Mouse (Mus musculus): ENCODE results near the gene Arhgap4. TPM values are rescaled to one million over a fixed set of nuclear protein-coding genes. Genes with fewer than 3 reads are reported as not detected.

Arhgap4 gene
- polyA plus RNA-seq, 1 experiment from 2014 or later: 3.4 TPM

GRCm38 (mm10) chrX:73911156-73911555, 10.5 kb downstream of the Arhgap4 start:
- Histone ChIP-seq H3K4me3 (peak overlapping the region; percentile 24), H3K27ac (no peak overlapping the region), H3K9ac (no peak overlapping the region), H3K27me3 (peaks cover 13% of the 10 kb centered on the region), H3K4me2 (peak overlapping the region; percentile 53), H3K4me1 (no peaks in the 10 kb centered on the region), H3K9me3 (no peaks in the 10 kb centered on the region), H3K36me3 (no peaks in the 10 kb centered on the region)
- ATAC-seq (ENCODE audit: insufficient number of reproducible peaks, insufficient read depth, low FRiP score, low TSS enrichment, low read depth): no peak
- WGBS: 14% methylated on average over 24 of the region's 26 CpGs

GRCm38 (mm10) chrX:73910451-73910850, 11.2 kb downstream of the Arhgap4 start:
- H3K4me2 ChIP-seq: peak overlapping the region; percentile 53; the same call in 1 of the 2 replicates
- H3K4me3 ChIP-seq: peak overlapping the region; percentile 24; the same call in 1 of the 2 replicates
- ATAC-seq (ENCODE audit: insufficient number of reproducible peaks, insufficient read depth, low FRiP score, low TSS enrichment, low read depth): no peak

GRCm38 (mm10) chrX:73910049-73910448, 11.6 kb downstream of the Arhgap4 start:
- Histone ChIP-seq H3K9ac (no peak overlapping the region), H3K4me1 (no peaks in the 10 kb centered on the region), H3K27ac (no peak overlapping the region), H3K4me3 (no peak overlapping the region), H3K36me3 (no peaks in the 10 kb centered on the region), H3K27me3 (peaks cover 13% of the 10 kb centered on the region), H3K9me3 (no peaks in the 10 kb centered on the region), H3K4me2 (no peak overlapping the region)
- 83% methylated on average over 1 of the region's 1 CpGs for WGBS
- ATAC-seq (ENCODE audit: insufficient number of reproducible peaks, insufficient read depth, low FRiP score, low TSS enrichment, low read depth): no peak

More at GRCm38 (mm10) chrX:73910451-73910850, 11.2 kb downstream of the Arhgap4 start:
- Histone ChIP-seq H3K4me1 (no peaks in the 10 kb centered on the region), H3K27me3 (peaks cover 13% of the 10 kb centered on the region), H3K27ac (no peak overlapping the region), H3K9ac (no peak overlapping the region), H3K36me3 (no peaks in the 10 kb centered on the region), H3K9me3 (no peaks in the 10 kb centered on the region)

GRCm38 (mm10) chrX:73897959-73898358, 23.7 kb downstream of the Arhgap4 start:
- no peak for ATAC-seq (ENCODE audit: insufficient number of reproducible peaks, insufficient read depth, low FRiP score, low TSS enrichment, low read depth)
- no peak overlapping the region for H3K4me3 ChIP-seq
- no peaks in the 10 kb centered on the region for H3K27me3 ChIP-seq
- 72% methylated on average over 3 of the region's 3 CpGs for WGBS
- no peak overlapping the region for H3K4me2 ChIP-seq
- H3K4me1 ChIP-seq: no peaks in the 10 kb centered on the region
- no peaks in the 10 kb centered on the region for H3K9me3 ChIP-seq
- no peaks in the 10 kb centered on the region for H3K36me3 ChIP-seq
- no peak overlapping the region for H3K9ac ChIP-seq
- no peak overlapping the region for H3K27ac ChIP-seq

- Histone ChIP-seq H3K9ac (no peak within 1 kb of the TSS), H3K4me1 (no peaks in the 10 kb centered on the region), H3K27me3 (no peaks in the 10 kb centered on the region), H3K27ac (no peak within 1 kb of the TSS), H3K4me3 (no peak within 1 kb of the TSS), H3K4me2 (no peak within 1 kb of the TSS), H3K9me3 (no peaks in the 10 kb centered on the region), H3K36me3 (no peaks in the 10 kb centered on the region)
- WGBS: 23% methylated on average over 2 of the region's 2 CpGs
- ATAC-seq (ENCODE audit: insufficient number of reproducible peaks, insufficient read depth, low FRiP score, low TSS enrichment, low read depth): no peak
These were observed 26.0 kb downstream of the Arhgap4 start, which contains the start of gene L1cam for GRCm38 (mm10) chrX:73895719-73896118. L1cam (minus strand) TSS chrX:73896105.

GRCm38 (mm10) chrX:73892833-73893232, 28.8 kb downstream of the Arhgap4 start:
- Histone ChIP-seq H3K4me1 (no peaks in the 10 kb centered on the region), H3K9me3 (no peaks in the 10 kb centered on the region), H3K27me3 (no peaks in the 10 kb centered on the region), H3K9ac (no peak overlapping the region), H3K4me3 (no peak overlapping the region), H3K27ac (no peak overlapping the region), H3K4me2 (no peak overlapping the region), H3K36me3 (no peaks in the 10 kb centered on the region)
- ATAC-seq (ENCODE audit: insufficient number of reproducible peaks, insufficient read depth, low FRiP score, low TSS enrichment, low read depth): no peak
- 91% methylated on average over 14 of the region's 14 CpGs for WGBS

- H3K9me3 ChIP-seq: no peaks in the 10 kb centered on the region
- no peaks in the 10 kb centered on the region for H3K4me1 ChIP-seq
- H3K4me2 ChIP-seq: no peak within 1 kb of the TSS
- no peak within 1 kb of the TSS for H3K9ac ChIP-seq
- 68% methylated on average over 6 of the region's 6 CpGs for WGBS
- H3K4me3 ChIP-seq: no peak within 1 kb of the TSS
- no peaks in the 10 kb centered on the region for H3K27me3 ChIP-seq
- no peaks in the 10 kb centered on the region for H3K36me3 ChIP-seq
- no peak for ATAC-seq (ENCODE audit: insufficient number of reproducible peaks, insufficient read depth, low FRiP score, low TSS enrichment, low read depth)
- H3K27ac ChIP-seq: no peak within 1 kb of the TSS
These were observed 30.0 kb downstream of the Arhgap4 start, which contains the start of gene Avpr2 for GRCm38 (mm10) chrX:73891551-73892152. Avpr2 (plus strand) TSS chrX:73892102.

- Histone ChIP-seq H3K27ac (no peak overlapping the region), H3K4me2 (peak overlapping the region; percentile 74; the same call in 1 of the 2 replicates), H3K27me3 (peaks cover 17% of the 10 kb centered on the region), H3K36me3 (no peaks in the 10 kb centered on the region), H3K4me3 (no peak overlapping the region), H3K9ac (no peak overlapping the region), H3K4me1 (peaks cover 4% of the 10 kb centered on the region; the same call in 1 of the 2 replicates), H3K9me3 (no peaks in the 10 kb centered on the region)
- ATAC-seq (ENCODE audit: insufficient number of reproducible peaks, insufficient read depth, low FRiP score, low TSS enrichment, low read depth): no peak
- 37% methylated on average over 6 of the region's 6 CpGs for WGBS
These were observed 40.2 kb downstream of the Arhgap4 start for GRCm38 (mm10) chrX:73881463-73881862.

GRCm38 (mm10) chrX:73881036-73881427, 40.6 kb downstream of the Arhgap4 start:
- peaks cover 17% of the 10 kb centered on the region for H3K27me3 ChIP-seq
- no peaks in the 10 kb centered on the region for H3K9me3 ChIP-seq
- H3K9ac ChIP-seq: 0 out of 2 replicates have a peak overlapping the region, but pooled peaks have one; percentile 54
- peak overlapping the region; percentile 48 for H3K4me3 ChIP-seq
- H3K4me2 ChIP-seq: peak overlapping the region; percentile 74
- no peaks in the 10 kb centered on the region for H3K36me3 ChIP-seq
- H3K4me1 ChIP-seq: peaks cover 4% of the 10 kb centered on the region; the same call in 1 of the 2 replicates
- 27% methylated on average over 16 of the region's 16 CpGs for WGBS
- no peak overlapping the region for H3K27ac ChIP-seq
- 0 out of 2 replicates have a peak, but pooled peaks have one; percentile 43 for ATAC-seq (ENCODE audit: insufficient number of reproducible peaks, insufficient read depth, low FRiP score, low TSS enrichment, low read depth)

- peak overlapping the region; percentile 48 for H3K4me3 ChIP-seq
- H3K9ac ChIP-seq: peak overlapping the region; percentile 54; the same call in 1 of the 2 replicates
These were observed 41.3 kb downstream of the Arhgap4 start for GRCm38 (mm10) chrX:73880194-73881035.

GRCm38 (mm10) chrX:73877014-73877413, 44.7 kb downstream of the Arhgap4 start:
- Histone ChIP-seq H3K4me3 (no peak overlapping the region), H3K4me1 (peaks cover 4% of the 10 kb centered on the region; the same call in 1 of the 2 replicates), H3K9ac (no peak overlapping the region), H3K9me3 (no peaks in the 10 kb centered on the region), H3K27ac (no peak overlapping the region), H3K27me3 (peaks cover 17% of the 10 kb centered on the region), H3K36me3 (no peaks in the 10 kb centered on the region), H3K4me2 (no peak overlapping the region)
- ATAC-seq (ENCODE audit: insufficient number of reproducible peaks, insufficient read depth, low FRiP score, low TSS enrichment, low read depth): no peak
- WGBS: 42% methylated on average over 1 of the region's 1 CpGs

More at GRCm38 (mm10) chrX:73880194-73881035, 41.3 kb downstream of the Arhgap4 start:
- Histone ChIP-seq H3K27me3 (peaks cover 17% of the 10 kb centered on the region), H3K4me1 (peaks cover 4% of the 10 kb centered on the region; the same call in 1 of the 2 replicates), H3K36me3 (no peaks in the 10 kb centered on the region), H3K27ac (no peak overlapping the region), H3K4me2 (peak overlapping the region; percentile 74), H3K9me3 (no peaks in the 10 kb centered on the region)
- WGBS: 21% methylated on average over 44 of the region's 48 CpGs
- ATAC-seq (ENCODE audit: insufficient number of reproducible peaks, insufficient read depth, low FRiP score, low TSS enrichment, low read depth): peak; percentile 26; the same call in 1 of the 2 replicates
